Mouse (Mus musculus): ENCODE measurements around the gene Cnn1.
A peak's percentile ranks its signal among the peaks of the same experiment; 100 is the strongest.

The Cnn1 gene

GRCm38 (mm10) chr9:22156497-22157245 lies 57.7 kb downstream of the Cnn1 start, which contains the start of gene Pigyl:
TSS of gene Pigyl (plus strand) at chr9:22156846.
- DNase-seq (ENCODE audit: low read depth in 1 of 2, low spot score in 2 of 2): peak; percentile 94 to 96

GRCm38 (mm10) chr9:22157516-22158265 lies 58.7 kb downstream of the Cnn1 start:
- DNase-seq (ENCODE audit: low read depth in 1 of 2, low spot score in 2 of 2): no peak
